Mouse (Mus musculus) E14TG2a.4 (cell line): Measurements from ENCODE around the gene Nlrc5.

ENCODE experiments used
- H3K27me3 ChIP-seq: 2 replicates; pipeline ENCODE4 v1.6.1; 2014; ENCODE audit warnings: low read length, control low read depth; ENCODE audit not compliant: insufficient read depth
- H3K36me3 ChIP-seq: 2 replicates; pipeline ENCODE4 v1.6.1; 2014; ENCODE audit warnings: low read length, control low read depth; ENCODE audit not compliant: insufficient read depth
- H3K4me1 ChIP-seq: replicated peaks from 2 replicates; pipeline ENCODE4 v1.6.1; 2014; ENCODE audit warnings: low read depth, low read length, control low read depth
- H3K4me3 ChIP-seq: replicated peaks from 2 replicates; pipeline ENCODE4 v1.5.1; 2014; ENCODE audit warnings: mild to moderate bottlenecking, low read length
- H3K9me3 ChIP-seq: 2 replicates; pipeline ENCODE4 v1.6.1; 2014; ENCODE audit warnings: low read length, control low read depth
- CTCF ChIP-seq: conservative IDR thresholded peaks from 2 replicates; pipeline ENCODE4 v1.5.1; 2014; ENCODE audit warnings: low read length
- NANOG ChIP-seq: IDR thresholded peaks from 2 replicates; pipeline ENCODE4 v1.6.1; 2014; ENCODE audit warnings: borderline replicate concordance, low read length, mixed read lengths
- POU5F1 ChIP-seq: IDR thresholded peaks from 2 replicates; pipeline ENCODE4 v1.6.1; 2014; ENCODE audit warnings: low read length, borderline replicate concordance

Gene Nlrc5

GRCm38 (mm10) chr8:94485882-94486281 lies 51.7 kb downstream of the Nlrc5 start:
- no peak for TF ChIP-seq NANOG
- TF ChIP-seq CTCF, result peak; percentile 49
- no peaks in the 10 kb centered on the region for H3K36me3 ChIP-seq
- H3K4me1 ChIP-seq, result peaks cover 3% of the 10 kb centered on the region; the same call in 1 of the 2 replicates
- H3K27me3 ChIP-seq, result peaks cover 18% of the 10 kb centered on the region
- H3K9me3 ChIP-seq, result no peaks in the 10 kb centered on the region
- H3K4me3 ChIP-seq, result no peak overlapping the region

- Histone ChIP-seq H3K36me3 (no peaks in the 10 kb centered on the region), H3K27me3 (peaks cover 12% of the 10 kb centered on the region), H3K4me3 (no peak overlapping the region), H3K4me1 (peaks cover 13% of the 10 kb centered on the region), H3K9me3 (no peaks in the 10 kb centered on the region)
- TF ChIP-seq POU5F1 (no peak), CTCF (no peak), NANOG (no peak)
Measured at GRCm38 (mm10) chr8:94488016-94488415, 53.9 kb downstream of the Nlrc5 start.

- no peak for TF ChIP-seq POU5F1
- TF ChIP-seq CTCF, result no peak
- no peak for TF ChIP-seq NANOG
- no peaks in the 10 kb centered on the region for H3K36me3 ChIP-seq
- H3K4me1 ChIP-seq, result peaks cover 13% of the 10 kb centered on the region
Measured at GRCm38 (mm10) chr8:94489809-94490483, 55.8 kb downstream of the Nlrc5 start.

GRCm38 (mm10) chr8:94492021-94492681 lies 58.0 kb downstream of the Nlrc5 start:
- no peak for TF ChIP-seq POU5F1
- TF ChIP-seq CTCF, result peak; percentile 62
- TF ChIP-seq NANOG, result no peak
- Histone ChIP-seq H3K4me1 (peaks cover 11% of the 10 kb centered on the region), H3K4me3 (peak overlapping the region; percentile 54), H3K9me3 (no peaks in the 10 kb centered on the region), H3K27me3 (peaks cover 11% of the 10 kb centered on the region), H3K36me3 (no peaks in the 10 kb centered on the region)

More at GRCm38 (mm10) chr8:94489809-94490483, 55.8 kb downstream of the Nlrc5 start:
- H3K9me3 ChIP-seq, result no peaks in the 10 kb centered on the region
- no peak overlapping the region for H3K4me3 ChIP-seq
- peaks cover 11% of the 10 kb centered on the region for H3K27me3 ChIP-seq

GRCm38 (mm10) chr8:94493240-94493639 lies 59.1 kb downstream of the Nlrc5 start:
- TF ChIP-seq POU5F1 (no peak), CTCF (0 out of 2 replicates have a peak, but pooled peaks have one; percentile 3)
- Histone ChIP-seq H3K9me3 (no peaks in the 10 kb centered on the region), H3K4me1 (peaks cover 11% of the 10 kb centered on the region), H3K4me3 (no peak overlapping the region), H3K27me3 (peaks cover 6% of the 10 kb centered on the region), H3K36me3 (no peaks in the 10 kb centered on the region)

GRCm38 (mm10) chr8:94515430-94516208 lies 81.5 kb downstream of the Nlrc5 start:
- peaks cover 9% of the 10 kb centered on the region; the same call in 1 of the 2 replicates for H3K4me1 ChIP-seq
- H3K9me3 ChIP-seq, result no peaks in the 10 kb centered on the region
- H3K27me3 ChIP-seq, result peaks cover 35% of the 10 kb centered on the region
- TF ChIP-seq NANOG (no peak), CTCF (no peak), POU5F1 (no peak)
- no peak overlapping the region for H3K4me3 ChIP-seq
- H3K36me3 ChIP-seq, result no peaks in the 10 kb centered on the region

- Histone ChIP-seq H3K27me3 (peaks cover 32% of the 10 kb centered on the region), H3K9me3 (no peaks in the 10 kb centered on the region), H3K4me3 (no peak overlapping the region), H3K4me1 (peaks cover 9% of the 10 kb centered on the region; the same call in 1 of the 2 replicates), H3K36me3 (no peaks in the 10 kb centered on the region)
- no peak for TF ChIP-seq NANOG
- no peak for TF ChIP-seq POU5F1
- TF ChIP-seq CTCF, result no peak
Measured at GRCm38 (mm10) chr8:94516209-94516593, 82.0 kb downstream of the Nlrc5 start.

- no peak for TF ChIP-seq NANOG
- TF ChIP-seq CTCF, result no peak
- TF ChIP-seq POU5F1, result no peak
Measured at GRCm38 (mm10) chr8:94516766-94517165, 82.6 kb downstream of the Nlrc5 start.

GRCm38 (mm10) chr8:94518331-94518730 lies 84.2 kb downstream of the Nlrc5 start:
- H3K9me3 ChIP-seq, result no peaks in the 10 kb centered on the region
- TF ChIP-seq CTCF, result no peak
- TF ChIP-seq POU5F1, result no peak
- no peak for TF ChIP-seq NANOG

More at GRCm38 (mm10) chr8:94516766-94517165, 82.6 kb downstream of the Nlrc5 start:
- Histone ChIP-seq H3K9me3 (no peaks in the 10 kb centered on the region), H3K4me1 (peaks cover 11% of the 10 kb centered on the region; the same call in 1 of the 2 replicates), H3K27me3 (peaks cover 33% of the 10 kb centered on the region), H3K4me3 (no peak overlapping the region), H3K36me3 (no peaks in the 10 kb centered on the region)

More at GRCm38 (mm10) chr8:94518331-94518730, 84.2 kb downstream of the Nlrc5 start:
- peaks cover 11% of the 10 kb centered on the region; the same call in 1 of the 2 replicates for H3K4me1 ChIP-seq
- no peaks in the 10 kb centered on the region for H3K36me3 ChIP-seq
- peak overlapping the region; percentile 11; the same call in 1 of the 2 replicates for H3K4me3 ChIP-seq
- H3K27me3 ChIP-seq, result peaks cover 38% of the 10 kb centered on the region
